Mouse (Mus musculus) limb, embryonic 11.5 days (tissue): ENCODE measurements at regions not wholly inside any gene's neighbourhood (a gene's known extent, or its start where the extent isn't known, plus 50 kb on each side); places are given as distances from the start of the nearest gene placed in this dataset.

Experiments used
- ATAC-seq: fragments of 200-750 bp; cut with Nextera tagmentation; 2 replicates; pipeline ENCODE4 v1.8.0; 2017; ENCODE audit warnings: low read depth; ENCODE audit not compliant: insufficient number of reproducible peaks, low FRiP score, low TSS enrichment
- DNase-seq: peaks from one replicate; pipeline ENCODE4 v3.0.0-alpha.2; 2015; ENCODE audit warnings: low spot score
- H3K27ac ChIP-seq: fragments of 300-500 bp; sonication (generic); replicated peaks from 2 replicates; pipeline ENCODE4 v1.5.1; 2014; ENCODE audit warnings: low read depth, mild to moderate bottlenecking, low read length
- H3K27me3 ChIP-seq: fragments of 300-500 bp; sonication (generic); 2 replicates; pipeline ENCODE4 v1.6.1; 2014; ENCODE audit warnings: mild to moderate bottlenecking, low read length, mixed read lengths; ENCODE audit not compliant: control insufficient read depth, insufficient read depth
- H3K36me3 ChIP-seq: fragments of 300-500 bp; sonication (generic); 2 replicates; pipeline ENCODE4 v1.6.1; 2014; ENCODE audit warnings: mild to moderate bottlenecking, low read length, moderate library complexity, mixed read lengths; ENCODE audit not compliant: control insufficient read depth, insufficient read depth
- H3K4me1 ChIP-seq: fragments of 300-500 bp; sonication (generic); 2 replicates; pipeline ENCODE4 v1.6.1; 2014; ENCODE audit warnings: low read length, mixed read lengths; ENCODE audit not compliant: control insufficient read depth, insufficient read depth
- H3K4me2 ChIP-seq: fragments of 300-500 bp; sonication (generic); 2 replicates; pipeline ENCODE4 v1.6.1; 2014; ENCODE audit warnings: low read depth, mild to moderate bottlenecking, moderate library complexity; ENCODE audit not compliant: severe bottlenecking
- H3K4me3 ChIP-seq: fragments of 300-500 bp; sonication (generic); 2 replicates; pipeline ENCODE4 v1.5.1; 2014; ENCODE audit warnings: low read depth, low read length
- H3K9ac ChIP-seq: fragments of 300-500 bp; sonication (generic); 2 replicates; pipeline ENCODE4 v1.6.1; 2014; ENCODE audit warnings: mild to moderate bottlenecking, low read length
- H3K9me3 ChIP-seq: fragments of 300-500 bp; sonication (generic); 2 replicates; pipeline ENCODE4 v1.6.1; 2016; ENCODE audit warnings: low read length; ENCODE audit not compliant: control insufficient read depth
- WGBS: fragments of 180-500 bp; shearing (Covaris S2); extraction: QIAGEN DNeasy Blood & Tissue Kit; methylation state at CpG from one replicate; pipeline ENCODE4 v1.1.7; 2014; 5-methylcytosine and 5-hydroxymethylcytosine counted together

- Histone ChIP-seq H3K27me3 (no peaks in the 10 kb centered on the region), H3K36me3 (no peaks in the 10 kb centered on the region), H3K4me3 (no peak overlapping the region), H3K9me3 (no peaks in the 10 kb centered on the region), H3K27ac (no peak overlapping the region), H3K9ac (no peak overlapping the region), H3K4me2 (no peak overlapping the region), H3K4me1 (no peaks in the 10 kb centered on the region)
- ATAC-seq (no peak), DNase-seq (no peak)
- WGBS, result 87% methylated on average over 2 of the region's 2 CpGs
These were observed 88.5 kb upstream of the Rgs1 start for GRCm38 (mm10) chr1:144337572-144337971.

- no peaks in the 10 kb centered on the region for H3K4me1 ChIP-seq
- no peak overlapping the region for H3K27ac ChIP-seq
- H3K27me3 ChIP-seq, result no peaks in the 10 kb centered on the region
- ATAC-seq, result no peak
- H3K4me2 ChIP-seq, result no peak overlapping the region
- H3K9ac ChIP-seq, result no peak overlapping the region
- no peak for DNase-seq
- no peaks in the 10 kb centered on the region for H3K9me3 ChIP-seq
- no peak overlapping the region for H3K4me3 ChIP-seq
- WGBS, result 81% methylated on average over 8 of the region's 8 CpGs
- H3K36me3 ChIP-seq, result no peaks in the 10 kb centered on the region
These were observed 81.5 kb upstream of the Rgs1 start for GRCm38 (mm10) chr1:144330365-144331050.

GRCm38 (mm10) chr1:144319406-144319805, 70.4 kb upstream of the Rgs1 start:
- Histone ChIP-seq H3K4me3 (no peak overlapping the region), H3K27me3 (no peaks in the 10 kb centered on the region), H3K9ac (no peak overlapping the region), H3K36me3 (no peaks in the 10 kb centered on the region), H3K9me3 (no peaks in the 10 kb centered on the region), H3K27ac (no peak overlapping the region), H3K4me1 (no peaks in the 10 kb centered on the region), H3K4me2 (no peak overlapping the region)
- DNase-seq (no peak), ATAC-seq (no peak)
- 87% methylated on average over 6 of the region's 6 CpGs for WGBS

DNA sequence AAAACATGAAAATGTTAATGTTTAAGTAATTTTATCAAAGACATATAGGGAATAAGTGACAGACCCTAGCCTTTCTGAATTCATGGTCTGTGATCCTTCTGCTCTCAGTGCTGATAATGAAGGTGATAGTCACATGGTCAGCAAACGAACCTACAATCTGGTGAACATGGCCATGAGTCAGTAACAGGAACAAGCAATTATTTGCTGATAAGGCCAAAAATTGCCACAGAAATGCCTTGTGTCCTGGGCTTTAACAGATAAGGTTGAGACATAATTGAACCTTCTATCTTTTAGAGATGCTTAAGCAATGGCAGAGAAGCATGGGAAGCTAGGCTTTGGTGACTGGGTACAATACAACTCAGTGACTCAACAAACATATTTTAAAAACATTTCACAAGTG, 69.2 kb upstream of the Rgs1 start:
- WGBS, result 78% methylated on average over 1 of the region's 1 CpGs
- no peaks in the 10 kb centered on the region for H3K4me1 ChIP-seq
- H3K27me3 ChIP-seq, result no peaks in the 10 kb centered on the region
- no peak overlapping the region for H3K4me3 ChIP-seq
- ATAC-seq, result no peak
- H3K9ac ChIP-seq, result no peak overlapping the region
- DNase-seq, result no peak
- H3K36me3 ChIP-seq, result no peaks in the 10 kb centered on the region
- no peaks in the 10 kb centered on the region for H3K9me3 ChIP-seq
- H3K4me2 ChIP-seq, result no peak overlapping the region
- no peak overlapping the region for H3K27ac ChIP-seq

DNA sequence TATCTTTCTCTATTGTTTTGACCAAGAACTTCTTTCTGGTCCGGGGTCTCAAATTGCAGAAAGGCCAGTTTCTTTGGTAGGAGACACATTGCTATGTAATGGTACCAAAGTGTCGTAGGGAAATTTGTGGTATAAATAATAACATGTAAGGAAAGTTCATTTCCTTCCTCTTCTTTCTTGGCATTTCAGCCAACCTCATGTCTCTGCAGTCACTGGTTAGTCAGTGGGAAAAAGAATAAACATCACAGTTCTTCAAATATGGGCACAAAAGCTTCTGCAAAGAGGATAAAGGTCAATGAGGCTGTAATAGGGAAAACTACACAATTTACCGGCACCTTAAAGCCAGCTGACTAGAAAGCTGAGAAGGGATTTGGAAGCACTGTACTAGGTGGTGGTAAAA, 68.5 kb upstream of the Rgs1 start:
- H3K27ac ChIP-seq, result no peak overlapping the region
- H3K4me2 ChIP-seq, result no peak overlapping the region
- ATAC-seq (no peak), DNase-seq (no peak)
- H3K36me3 ChIP-seq, result no peaks in the 10 kb centered on the region
- H3K27me3 ChIP-seq, result no peaks in the 10 kb centered on the region
- H3K9ac ChIP-seq, result no peak overlapping the region
- no peaks in the 10 kb centered on the region for H3K9me3 ChIP-seq
- no peaks in the 10 kb centered on the region for H3K4me1 ChIP-seq
- 85% methylated on average over 3 of the region's 3 CpGs for WGBS
- no peak overlapping the region for H3K4me3 ChIP-seq

- Histone ChIP-seq H3K9me3 (no peaks in the 10 kb centered on the region), H3K4me2 (no peak overlapping the region), H3K36me3 (no peaks in the 10 kb centered on the region), H3K27me3 (no peaks in the 10 kb centered on the region), H3K4me3 (no peak overlapping the region), H3K4me1 (no peaks in the 10 kb centered on the region), H3K27ac (no peak overlapping the region), H3K9ac (no peak overlapping the region)
- DNase-seq, result no peak
- WGBS, result 92% methylated on average over 2 of the region's 2 CpGs
- no peak for ATAC-seq
These were observed 67.2 kb upstream of the Rgs1 start for GRCm38 (mm10) chr1:144316251-144316650.

DNA sequence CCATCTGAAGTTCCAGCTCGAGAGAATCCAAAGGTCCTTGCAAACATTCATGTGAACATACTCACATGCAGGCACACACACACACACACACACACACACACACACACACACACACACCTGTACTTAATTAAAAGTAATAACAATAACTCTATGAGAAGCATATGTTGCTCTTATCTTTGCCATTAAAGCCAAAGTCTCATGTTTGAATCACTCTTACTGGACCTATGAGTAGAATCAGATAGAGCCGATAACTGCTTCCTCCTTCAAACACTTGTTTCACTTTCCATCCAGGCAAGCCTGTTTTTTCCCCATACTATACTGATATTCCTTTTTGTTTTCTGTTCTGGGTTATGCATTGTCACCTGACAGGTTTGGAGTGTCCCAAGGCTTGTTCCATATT, 65.3 kb upstream of the Rgs1 start:
- ATAC-seq (no peak), DNase-seq (no peak)
- no peak overlapping the region for H3K4me2 ChIP-seq
- no peaks in the 10 kb centered on the region for H3K4me1 ChIP-seq
- H3K36me3 ChIP-seq, result no peaks in the 10 kb centered on the region
- no peaks in the 10 kb centered on the region for H3K27me3 ChIP-seq
- no peak overlapping the region for H3K27ac ChIP-seq
- H3K9me3 ChIP-seq, result no peaks in the 10 kb centered on the region
- 86% methylated on average over 2 of the region's 2 CpGs for WGBS
- no peak overlapping the region for H3K4me3 ChIP-seq
- H3K9ac ChIP-seq, result no peak overlapping the region

DNA sequence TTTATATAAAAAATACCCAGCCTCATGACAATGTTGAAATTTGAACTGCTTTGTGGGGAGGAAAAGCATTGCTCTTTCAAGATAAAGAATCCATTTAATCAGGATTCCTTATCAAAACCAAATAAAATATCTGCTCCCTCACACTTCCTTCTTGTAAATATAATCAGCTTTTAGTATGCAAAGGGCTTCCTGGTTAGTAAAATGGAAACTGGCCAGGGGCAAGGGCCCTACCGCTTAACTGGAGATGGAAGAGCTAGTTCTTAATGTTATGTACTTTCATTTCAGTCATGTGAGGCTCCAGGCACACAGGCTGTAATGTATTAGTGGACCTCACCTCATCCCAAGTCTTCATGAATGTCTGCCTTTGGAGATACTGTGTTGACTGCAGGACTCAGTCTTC, 64.3 kb upstream of the Rgs1 start:
- no peaks in the 10 kb centered on the region for H3K27me3 ChIP-seq

DNA sequence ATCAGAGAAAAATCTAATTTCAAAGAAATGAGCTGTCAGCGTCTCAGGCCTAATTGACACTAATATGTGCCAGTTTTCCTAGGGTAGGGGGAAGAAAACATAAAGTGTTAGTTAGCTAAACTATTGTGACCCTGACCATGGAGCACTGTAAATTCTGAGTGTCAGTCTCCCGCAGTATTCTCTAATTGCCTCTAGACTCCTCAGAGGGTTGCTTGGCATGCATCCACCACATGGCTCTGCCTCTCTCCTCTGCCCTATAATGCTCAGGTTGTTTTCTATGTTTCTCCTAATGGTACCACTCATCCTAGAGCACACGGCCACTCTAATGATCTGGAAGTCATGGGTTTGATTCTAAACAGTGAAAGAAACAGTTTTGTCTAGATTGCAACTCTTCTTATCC, 60.9 kb upstream of the Rgs1 start:
- Histone ChIP-seq H3K9ac (no peak overlapping the region), H3K36me3 (no peaks in the 10 kb centered on the region), H3K9me3 (no peaks in the 10 kb centered on the region), H3K4me2 (no peak overlapping the region), H3K27me3 (no peaks in the 10 kb centered on the region), H3K27ac (no peak overlapping the region), H3K4me3 (no peak overlapping the region), H3K4me1 (no peaks in the 10 kb centered on the region)
- WGBS, result 48% methylated on average over 3 of the region's 3 CpGs
- no peak for ATAC-seq
- no peak for DNase-seq

More for the DNA sequence above, 64.3 kb upstream of the Rgs1 start:
- DNase-seq (no peak), ATAC-seq (no peak)
- Histone ChIP-seq H3K36me3 (no peaks in the 10 kb centered on the region), H3K4me3 (no peak overlapping the region), H3K4me2 (no peak overlapping the region), H3K27ac (no peak overlapping the region), H3K9me3 (no peaks in the 10 kb centered on the region), H3K4me1 (no peaks in the 10 kb centered on the region), H3K9ac (no peak overlapping the region)
- 96% methylated on average over 1 of the region's 1 CpGs for WGBS
